Mouse (Mus musculus) testis, adult 2 months (tissue): Measurements from ENCODE around the gene Endog.

Experiments used
- CTCF ChIP-seq: fragments of 200-500 bp; IDR thresholded peaks from 2 replicates; pipeline ENCODE4 v1.5.1; 2012; ENCODE audit warnings: low read depth, mild to moderate bottlenecking, inconsistent platforms, low read length, moderate library complexity; ENCODE audit not compliant: control insufficient read depth, insufficient read depth, insufficient replicate concordance
- POLR2A ChIP-seq: fragments of 200-500 bp; IDR thresholded peaks from 2 replicates; pipeline ENCODE4 v1.6.1; 2012; ENCODE audit warnings: low read depth, mild to moderate bottlenecking, inconsistent platforms, low read length, moderate library complexity; ENCODE audit not compliant: control insufficient read depth

GRCm38 (mm10) chr2:30200388-30200925 is 29.2 kb downstream of the Endog start:
- TF ChIP-seq POLR2A, result no peak
- TF ChIP-seq CTCF, result no peak
